Mouse (Mus musculus): ENCODE data around the gene Rnase9.

DNA sequence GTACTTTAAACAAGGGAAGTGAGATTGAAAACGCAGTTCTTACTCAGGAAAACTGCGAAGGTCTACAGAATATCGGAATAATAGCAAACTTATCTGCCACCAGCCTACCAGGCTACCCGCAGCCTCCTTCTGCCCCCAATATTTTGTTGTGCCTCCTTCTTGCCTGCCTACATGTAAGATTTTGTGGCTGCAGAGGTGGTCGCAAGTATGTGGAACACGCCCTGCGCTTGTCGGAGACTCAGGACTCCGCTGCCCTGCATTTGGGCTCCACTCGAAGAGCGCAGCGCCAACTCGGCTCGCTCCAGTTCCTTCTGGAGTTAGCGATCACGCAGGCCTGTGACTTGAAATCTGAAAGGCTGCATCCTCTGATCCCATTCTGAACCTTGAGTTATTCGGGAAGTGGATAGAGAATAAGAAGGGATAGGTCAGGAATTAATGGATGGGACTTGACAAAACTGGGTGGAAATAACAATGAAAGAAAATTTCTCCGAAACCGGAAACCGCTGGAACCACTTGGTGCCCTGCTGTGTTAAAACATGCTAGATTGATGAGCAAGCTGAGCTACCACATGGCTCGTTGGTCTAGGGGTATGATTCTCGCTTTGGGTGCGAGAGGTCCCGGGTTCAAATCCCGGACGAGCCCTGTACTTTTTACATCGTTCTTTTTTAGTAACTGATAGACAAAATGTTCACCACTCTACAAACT, 48.6 kb upstream of the Rnase9 start:
- no peak for TF ChIP-seq CTCF (IDR thresholded peaks at IDR 0.05; ENCODE audit: low read depth)
- TF ChIP-seq EP300 (IDR thresholded peaks at IDR 0.05; ENCODE audit: low read depth) = no peak
